Mouse (Mus musculus) adrenal gland, postnatal 14 days (tissue): Measurements from ENCODE around the gene Ttc7b. TPM values are rescaled to one million over a fixed set of nuclear protein-coding genes. Genes with fewer than 3 reads are reported as not detected.

Experiments
- DNase-seq: peaks from one replicate; pipeline ENCODE4 v3.0.0; 2021; ENCODE audit warnings: mixed read lengths
- total RNA-seq: library from RNA; stranded (reverse); gene quantifications from 2 replicates; pipeline ENCODE4 v1.2.3, GENCODE M21; 2021

The Ttc7b gene
- total RNA-seq, 1 experiment from 2014 or later: 72.5 TPM

- no peak for DNase-seq
These were observed 138.7 kb downstream of the Ttc7b start for GRCm38 (mm10) chr12:100381941-100382340.

- no peak for DNase-seq
These were observed 139.8 kb downstream of the Ttc7b start for GRCm38 (mm10) chr12:100380697-100381291.

GRCm38 (mm10) chr12:100379833-100380232, 140.8 kb downstream of the Ttc7b start:
- DNase-seq: no peak

- no peak for DNase-seq
These were observed 142.4 kb downstream of the Ttc7b start for GRCm38 (mm10) chr12:100378266-100378665.

- DNase-seq: no peak
These were observed 142.8 kb downstream of the Ttc7b start for GRCm38 (mm10) chr12:100377791-100378190.

- no peak for DNase-seq
These were observed 144.8 kb downstream of the Ttc7b start for GRCm38 (mm10) chr12:100375801-100376200.

- DNase-seq: peak; percentile 21
These were observed 147.8 kb downstream of the Ttc7b start for GRCm38 (mm10) chr12:100372785-100373184.

- no peak for DNase-seq
These were observed 148.6 kb downstream of the Ttc7b start for GRCm38 (mm10) chr12:100372015-100372414.

- no peak for DNase-seq
These were observed 150.8 kb downstream of the Ttc7b start for GRCm38 (mm10) chr12:100369786-100370185.

- no peak for DNase-seq
These were observed 151.4 kb downstream of the Ttc7b start for GRCm38 (mm10) chr12:100369220-100369619.

- no peak for DNase-seq
These were observed 159.3 kb downstream of the Ttc7b start for GRCm38 (mm10) chr12:100361330-100361729.

- no peak for DNase-seq
These were observed 162.5 kb downstream of the Ttc7b start for GRCm38 (mm10) chr12:100358040-100358620.

- DNase-seq: no peak
These were observed 164.2 kb downstream of the Ttc7b start for GRCm38 (mm10) chr12:100356407-100356806.

GRCm38 (mm10) chr12:100355565-100355964, 165.1 kb downstream of the Ttc7b start:
- DNase-seq: no peak

- peak; percentile 57 for DNase-seq
These were observed 166.7 kb downstream of the Ttc7b start for GRCm38 (mm10) chr12:100353954-100354353.

GRCm38 (mm10) chr12:100353075-100353782, 167.4 kb downstream of the Ttc7b start:
- no peak for DNase-seq

- no peak for DNase-seq
These were observed 168.5 kb downstream of the Ttc7b start for GRCm38 (mm10) chr12:100352094-100352493.

GRCm38 (mm10) chr12:100343554-100343953, 177.1 kb downstream of the Ttc7b start:
- DNase-seq: no peak

- DNase-seq: no peak
These were observed 179.0 kb downstream of the Ttc7b start for GRCm38 (mm10) chr12:100341614-100342013.

GRCm38 (mm10) chr12:100340901-100341460, 179.6 kb downstream of the Ttc7b start:
- no peak for DNase-seq

- no peak for DNase-seq
These were observed 182.6 kb downstream of the Ttc7b start for GRCm38 (mm10) chr12:100338055-100338454.

GRCm38 (mm10) chr12:100337351-100338018, 183.1 kb downstream of the Ttc7b start:
- DNase-seq: no peak

- no peak for DNase-seq
These were observed 184.4 kb downstream of the Ttc7b start for GRCm38 (mm10) chr12:100336241-100336640.
